Mouse (Mus musculus): ENCODE results near the gene Smarcd1. TPM values are rescaled to one million over a fixed set of nuclear protein-coding genes. Genes with fewer than 3 reads are reported as not detected.

The Smarcd1 gene
- 117 and 135 TPM in 2 replicates for polyA plus RNA-seq (2014; fragmentation: Nextera tagmentation; extraction: Ambion mirVana)

- no peaks in the 10 kb centered on the region for H3K27me3 ChIP-seq (ENCODE audit: control insufficient read depth, insufficient read depth, low read length)
- H3K9me3 ChIP-seq (ENCODE audit: control insufficient read depth, low read length): no peaks in the 10 kb centered on the region
- H3K27ac ChIP-seq (ENCODE audit: low read depth, low read length): peak within 1 kb of the TSS; percentile 96
- peak within 1 kb of the TSS; percentile 85 for H3K4me3 ChIP-seq (ENCODE audit: low read depth, low read length)
- peaks cover 12% of the 10 kb centered on the region for H3K36me3 ChIP-seq (ENCODE audit: control insufficient read depth, insufficient read depth, low read length)
- under 1% methylated on average over 60 of the region's 71 CpGs for WGBS
- H3K4me1 ChIP-seq (ENCODE audit: control insufficient read depth, insufficient read depth, low read length): peaks cover 18% of the 10 kb centered on the region
- H3K4me2 ChIP-seq (ENCODE audit: low read depth): peak within 1 kb of the TSS; percentile 63
- peak; percentile 97 for DNase-seq (ENCODE audit: low spot score)
- H3K9ac ChIP-seq (ENCODE audit: low read length): peak within 1 kb of the TSS; percentile 99
- peak; percentile 88 for ATAC-seq (ENCODE audit: insufficient read depth, low FRiP score, low TSS enrichment)
Measured at GRCm38 (mm10) chr15:99701999-99702900, at the start of gene Smarcd1. Gene Smarcd1, plus strand, starts transcription at chr15:99702129.

GRCm38 (mm10) chr15:99653291-99653690, 48.6 kb upstream of the Smarcd1 start:
- Histone ChIP-seq H3K36me3 (ENCODE audit: control insufficient read depth, insufficient read depth, low read length) (no peaks in the 10 kb centered on the region), H3K27ac (ENCODE audit: low read depth, low read length) (no peak overlapping the region), H3K4me1 (ENCODE audit: control insufficient read depth, insufficient read depth, low read length) (peaks cover 30% of the 10 kb centered on the region), H3K4me2 (ENCODE audit: low read depth) (peak overlapping the region; percentile 27), H3K9ac (ENCODE audit: low read length) (no peak overlapping the region), H3K9me3 (ENCODE audit: control insufficient read depth, low read length) (no peaks in the 10 kb centered on the region), H3K27me3 (ENCODE audit: control insufficient read depth, insufficient read depth, low read length) (peaks cover 13% of the 10 kb centered on the region), H3K4me3 (ENCODE audit: low read depth, low read length) (no peak overlapping the region)
- 6% methylated on average over 8 of the region's 8 CpGs for WGBS
- DNase-seq (ENCODE audit: low spot score) (no peak), ATAC-seq (ENCODE audit: insufficient read depth, low FRiP score, low TSS enrichment) (no peak)

GRCm38 (mm10) chr15:99653876-99654275, 48.1 kb upstream of the Smarcd1 start:
- H3K4me3 ChIP-seq (ENCODE audit: low read depth, low read length): no peak overlapping the region
- WGBS: 4% methylated on average over 21 of the region's 21 CpGs

GRCm38 (mm10) chr15:99655956-99656355, 46.0 kb upstream of the Smarcd1 start:
- no peaks in the 10 kb centered on the region for H3K9me3 ChIP-seq (ENCODE audit: control insufficient read depth, low read length)
- no peak overlapping the region for H3K9ac ChIP-seq (ENCODE audit: low read length)
- no peak overlapping the region for H3K4me3 ChIP-seq (ENCODE audit: low read depth, low read length)
- WGBS: 58% methylated on average over 9 of the region's 9 CpGs
- DNase-seq (ENCODE audit: low spot score) (no peak), ATAC-seq (ENCODE audit: insufficient read depth, low FRiP score, low TSS enrichment) (no peak)
- no peaks in the 10 kb centered on the region for H3K36me3 ChIP-seq (ENCODE audit: control insufficient read depth, insufficient read depth, low read length)
- H3K27me3 ChIP-seq (ENCODE audit: control insufficient read depth, insufficient read depth, low read length): peaks cover 13% of the 10 kb centered on the region
- no peak overlapping the region for H3K4me2 ChIP-seq (ENCODE audit: low read depth)
- peaks cover 7% of the 10 kb centered on the region; the same call in 1 of the 2 replicates for H3K4me1 ChIP-seq (ENCODE audit: control insufficient read depth, insufficient read depth, low read length)
- H3K27ac ChIP-seq (ENCODE audit: low read depth, low read length): no peak overlapping the region

More at GRCm38 (mm10) chr15:99653876-99654275, 48.1 kb upstream of the Smarcd1 start:
- H3K4me2 ChIP-seq (ENCODE audit: low read depth): peak overlapping the region; percentile 27
- H3K27ac ChIP-seq (ENCODE audit: low read depth, low read length): no peak overlapping the region
- H3K4me1 ChIP-seq (ENCODE audit: control insufficient read depth, insufficient read depth, low read length): peaks cover 26% of the 10 kb centered on the region
- ATAC-seq (ENCODE audit: insufficient read depth, low FRiP score, low TSS enrichment): no peak
- peak overlapping the region; percentile 33; the same call in 1 of the 2 replicates for H3K9ac ChIP-seq (ENCODE audit: low read length)
- H3K27me3 ChIP-seq (ENCODE audit: control insufficient read depth, insufficient read depth, low read length): peaks cover 13% of the 10 kb centered on the region
- H3K36me3 ChIP-seq (ENCODE audit: control insufficient read depth, insufficient read depth, low read length): no peaks in the 10 kb centered on the region
- DNase-seq (ENCODE audit: low spot score): no peak
- no peaks in the 10 kb centered on the region for H3K9me3 ChIP-seq (ENCODE audit: control insufficient read depth, low read length)

- H3K36me3 ChIP-seq (ENCODE audit: control insufficient read depth, insufficient read depth, low read length): no peaks in the 10 kb centered on the region
- H3K4me2 ChIP-seq (ENCODE audit: low read depth): no peak overlapping the region
- WGBS: 61% methylated on average over 2 of the region's 2 CpGs
- peaks cover 11% of the 10 kb centered on the region for H3K27me3 ChIP-seq (ENCODE audit: control insufficient read depth, insufficient read depth, low read length)
- DNase-seq (ENCODE audit: low spot score): no peak
- H3K27ac ChIP-seq (ENCODE audit: low read depth, low read length): no peak overlapping the region
- peaks cover 7% of the 10 kb centered on the region; the same call in 1 of the 2 replicates for H3K4me1 ChIP-seq (ENCODE audit: control insufficient read depth, insufficient read depth, low read length)
- ATAC-seq (ENCODE audit: insufficient read depth, low FRiP score, low TSS enrichment): no peak
- H3K4me3 ChIP-seq (ENCODE audit: low read depth, low read length): no peak overlapping the region
- no peak overlapping the region for H3K9ac ChIP-seq (ENCODE audit: low read length)
- no peaks in the 10 kb centered on the region for H3K9me3 ChIP-seq (ENCODE audit: control insufficient read depth, low read length)
Measured at GRCm38 (mm10) chr15:99658437-99658836, 43.5 kb upstream of the Smarcd1 start.

- 93% methylated on average over 15 of the region's 15 CpGs for WGBS
- H3K36me3 ChIP-seq (ENCODE audit: control insufficient read depth, insufficient read depth, low read length): no peaks in the 10 kb centered on the region
- no peak overlapping the region for H3K27ac ChIP-seq (ENCODE audit: low read depth, low read length)
- H3K4me3 ChIP-seq (ENCODE audit: low read depth, low read length): no peak overlapping the region
- H3K27me3 ChIP-seq (ENCODE audit: control insufficient read depth, insufficient read depth, low read length): peaks cover 5% of the 10 kb centered on the region; the same call in 1 of the 2 replicates
- peaks cover 5% of the 10 kb centered on the region; the same call in 1 of the 2 replicates for H3K4me1 ChIP-seq (ENCODE audit: control insufficient read depth, insufficient read depth, low read length)
- DNase-seq (ENCODE audit: low spot score) (no peak), ATAC-seq (ENCODE audit: insufficient read depth, low FRiP score, low TSS enrichment) (no peak)
- H3K4me2 ChIP-seq (ENCODE audit: low read depth): no peak overlapping the region
- no peaks in the 10 kb centered on the region for H3K9me3 ChIP-seq (ENCODE audit: control insufficient read depth, low read length)
- no peak overlapping the region for H3K9ac ChIP-seq (ENCODE audit: low read length)
Measured at GRCm38 (mm10) chr15:99661121-99661830, 40.7 kb upstream of the Smarcd1 start.

- Histone ChIP-seq H3K27ac (ENCODE audit: low read depth, low read length) (0 out of 2 replicates have a peak overlapping the region, but pooled peaks have one; percentile 42), H3K9me3 (ENCODE audit: control insufficient read depth, low read length) (no peaks in the 10 kb centered on the region), H3K4me1 (ENCODE audit: control insufficient read depth, insufficient read depth, low read length) (peaks cover 5% of the 10 kb centered on the region; the same call in 1 of the 2 replicates), H3K4me3 (ENCODE audit: low read depth, low read length) (no peak overlapping the region), H3K36me3 (ENCODE audit: control insufficient read depth, insufficient read depth, low read length) (no peaks in the 10 kb centered on the region), H3K9ac (ENCODE audit: low read length) (no peak overlapping the region), H3K4me2 (ENCODE audit: low read depth) (no peak overlapping the region), H3K27me3 (ENCODE audit: control insufficient read depth, insufficient read depth, low read length) (peaks cover 7% of the 10 kb centered on the region; the same call in 1 of the 2 replicates)
- DNase-seq (ENCODE audit: low spot score) (no peak), ATAC-seq (ENCODE audit: insufficient read depth, low FRiP score, low TSS enrichment) (no peak)
- WGBS: 62% methylated on average over 7 of the region's 7 CpGs
Measured at GRCm38 (mm10) chr15:99662371-99662770, 39.6 kb upstream of the Smarcd1 start.

GRCm38 (mm10) chr15:99663964-99664599, 37.8 kb upstream of the Smarcd1 start:
- DNase-seq (ENCODE audit: low spot score) (no peak), ATAC-seq (ENCODE audit: insufficient read depth, low FRiP score, low TSS enrichment) (0 out of 2 replicates have a peak, but pooled peaks have one; percentile 20)
- WGBS: 4% methylated on average over 17 of the region's 17 CpGs
- no peaks in the 10 kb centered on the region for H3K9me3 ChIP-seq (ENCODE audit: control insufficient read depth, low read length)
- H3K27me3 ChIP-seq (ENCODE audit: control insufficient read depth, insufficient read depth, low read length): peaks cover 7% of the 10 kb centered on the region; the same call in 1 of the 2 replicates
- peak overlapping the region; percentile 47 for H3K9ac ChIP-seq (ENCODE audit: low read length)
- no peaks in the 10 kb centered on the region for H3K36me3 ChIP-seq (ENCODE audit: control insufficient read depth, insufficient read depth, low read length)
- H3K4me1 ChIP-seq (ENCODE audit: control insufficient read depth, insufficient read depth, low read length): peaks cover 5% of the 10 kb centered on the region; the same call in 1 of the 2 replicates
- peak overlapping the region; percentile 60 for H3K4me2 ChIP-seq (ENCODE audit: low read depth)
- peak overlapping the region; percentile 83 for H3K27ac ChIP-seq (ENCODE audit: low read depth, low read length)
- H3K4me3 ChIP-seq (ENCODE audit: low read depth, low read length): peak overlapping the region; percentile 32

All from neural tube, embryonic 11.5 days (tissue).